Mouse (Mus musculus) frontal cortex, postnatal 14 days (tissue): ENCODE measurements around the gene Tmem212.

Experiments
- DNase-seq, 2 experiments: peaks; one replicate each; pipeline ENCODE4 v3.0.0; 2022; ENCODE audit warnings: low spot score in 2 of 2

Tmem212 gene

DNA sequence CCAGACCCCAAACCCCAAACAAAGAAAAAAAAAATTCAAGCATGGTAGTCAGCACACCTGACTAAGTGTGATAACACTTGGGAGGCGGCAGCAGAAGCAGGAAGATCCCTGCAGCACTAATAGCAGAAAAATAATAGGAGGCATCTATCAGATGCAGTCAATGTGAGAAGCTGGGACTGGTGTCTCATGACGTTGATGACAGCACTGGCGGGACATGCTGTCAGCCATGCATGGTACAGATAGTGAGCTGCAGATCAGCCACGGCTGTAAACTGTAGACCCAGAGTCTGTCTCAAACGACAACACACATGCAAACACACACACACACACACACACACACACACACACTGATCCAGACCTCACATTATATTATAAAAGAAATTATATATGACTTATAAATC lies 52.9 kb downstream of the Tmem212 start:
- DNase-seq = no peak

GRCm38 (mm10) chr3:27842856-27843255 lies 53.3 kb downstream of the Tmem212 start:
- DNase-seq = no peak

GRCm38 (mm10) chr3:27840311-27840710 lies 55.9 kb downstream of the Tmem212 start:
- no peak for DNase-seq

DNA sequence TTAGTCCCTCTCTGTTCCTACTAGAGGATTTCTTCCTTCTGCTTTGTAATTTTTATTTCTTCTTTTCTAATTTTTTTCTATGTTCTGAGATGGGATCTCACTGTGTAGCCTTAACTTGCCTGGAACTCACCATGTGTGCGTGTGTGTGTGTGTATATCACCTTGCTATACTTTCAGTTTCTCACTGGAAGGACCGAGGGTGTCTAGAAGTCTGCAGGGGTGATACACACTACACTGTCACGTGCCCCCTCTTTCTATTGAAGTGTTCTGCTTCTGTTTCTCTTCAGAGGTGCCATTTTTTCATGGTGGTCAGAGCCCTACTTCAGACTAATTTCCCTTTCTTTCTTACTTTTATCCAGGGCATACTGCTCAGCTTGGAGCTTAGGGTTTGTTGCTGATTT lies 56.4 kb downstream of the Tmem212 start:
- no peak for DNase-seq

GRCm38 (mm10) chr3:27839231-27839630 lies 56.9 kb downstream of the Tmem212 start:
- no peak for DNase-seq

GRCm38 (mm10) chr3:27836297-27836696 lies 59.9 kb downstream of the Tmem212 start:
- no peak for DNase-seq

DNA sequence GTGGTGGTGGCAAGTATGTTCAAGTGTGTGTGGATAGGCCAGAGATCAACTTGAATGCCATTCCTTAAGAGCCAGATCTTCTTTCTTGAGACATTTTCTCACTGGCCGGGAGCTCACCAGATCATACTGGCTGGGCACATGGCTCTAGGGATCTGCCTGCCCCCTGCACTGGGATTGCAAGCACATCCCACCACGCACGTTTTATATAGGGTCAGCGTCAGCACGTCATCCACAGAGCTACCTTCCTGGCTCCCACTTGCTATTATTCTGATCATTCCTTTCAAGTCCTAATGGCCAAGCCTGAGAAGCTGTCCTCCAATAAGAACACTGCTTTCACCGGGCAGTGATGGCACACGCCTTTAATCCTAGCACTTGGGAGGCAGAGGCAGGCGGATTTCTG lies 60.4 kb downstream of the Tmem212 start:
- no peak for DNase-seq

DNA sequence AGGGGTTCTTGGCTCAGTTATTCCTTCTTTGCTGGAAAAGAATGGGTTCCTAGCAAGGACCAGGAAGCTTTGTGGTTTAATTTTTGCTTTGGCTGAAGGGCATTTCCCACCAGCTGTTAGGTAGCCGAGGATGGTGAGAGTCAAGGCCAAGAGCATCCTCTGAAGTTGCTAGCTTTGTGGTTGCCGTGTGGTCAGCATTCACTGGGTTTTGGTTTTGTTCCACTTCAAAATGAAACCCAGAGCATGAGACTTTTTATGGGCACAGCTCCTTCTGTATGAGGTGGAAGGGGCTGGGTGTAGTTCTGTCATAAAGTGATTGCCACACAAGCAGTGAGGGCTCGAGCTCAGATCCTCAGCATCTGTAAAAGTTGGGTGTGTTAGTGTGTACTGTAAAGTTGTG lies 67.4 kb downstream of the Tmem212 start:
- DNase-seq = no peak

GRCm38 (mm10) chr3:27827236-27827635 lies 68.9 kb downstream of the Tmem212 start:
- DNase-seq = no peak

DNA sequence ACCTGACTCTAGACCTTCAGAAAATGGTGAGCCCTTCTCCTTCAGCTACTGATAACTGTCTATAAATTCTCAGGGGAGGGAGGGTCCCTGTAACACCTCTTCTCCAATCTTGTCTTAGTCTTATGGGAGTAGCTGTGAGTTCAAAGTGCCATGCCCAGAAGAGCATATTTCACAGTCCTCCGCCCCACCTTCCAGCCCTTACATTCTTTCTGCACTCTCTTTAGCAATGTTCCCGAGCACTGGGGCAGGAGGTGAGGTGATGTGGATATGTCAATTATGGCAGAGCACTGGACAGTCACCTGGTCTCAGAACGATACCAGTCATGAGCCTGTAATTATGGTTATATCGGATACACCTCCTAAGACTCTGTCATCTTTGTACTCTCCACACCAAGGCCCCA lies 70.2 kb downstream of the Tmem212 start:
- no peak for DNase-seq
